Mouse (Mus musculus) leukemia stem cell, adult 10-12 weeks (primary cell): Measurements from ENCODE around the gene Syne4. TPM values are rescaled to one million over a fixed set of nuclear protein-coding genes. Genes with fewer than 3 reads are reported as not detected.

Experiments
- polyA plus RNA-seq: library from polyadenylated mRNA; stranded (reverse); fragments of >175 nt; gene quantifications from 2 replicates; pipeline ENCODE4 v1.2.3, GENCODE M21; 2012; ENCODE audit warnings: low replicate concordance

Gene Syne4
- 1.8 and 1.9 TPM in 2 replicates for polyA plus RNA-seq

GRCm38 (mm10) chr7:30314721-30315155 lies at the start of gene Syne4:
Syne4 (plus strand) TSS chr7:30314807.

GRCm38 (mm10) chr7:30279951-30280669 lies 34.5 kb upstream of the Syne4 start, which contains the start of the genes Thap8 and Wdr62:
Thap8 (plus strand) TSS chr7:30280094.
Wdr62 (minus strand) TSS chr7:30280419.

GRCm38 (mm10) chr7:30291215-30292131 lies 23.1 kb upstream of the Syne4 start, which contains the start of gene Clip3:
Clip3 (plus strand) TSS chr7:30291728.

GRCm38 (mm10) chr7:30308076-30309005 lies 6.3 kb upstream of the Syne4 start, which contains the start of gene Alkbh6:
Alkbh6 (plus strand) TSS chr7:30308717.

GRCm38 (mm10) chr7:30321539-30322284 lies 7.1 kb downstream of the Syne4 start, which contains the start of gene E130208F15Rik:
E130208F15Rik (plus strand) TSS chr7:30321740.

GRCm38 (mm10) chr7:30323795-30324194 lies 9.2 kb downstream of the Syne4 start, which contains the start of gene Sdhaf1:
Sdhaf1 (minus strand) TSS chr7:30323895.

GRCm38 (mm10) chr7:30362652-30363343 lies 48.2 kb downstream of the Syne4 start, which contains the start of gene Lrfn3:
Lrfn3 (minus strand) TSS chr7:30362772.

Other genes with a start within 250 kb of the Syne4 start
- gene Zfp82, start 241.9 kb upstream of the Syne4 start, polyA plus RNA-seq = 0.14 and 0.46 TPM in 2 replicates
- gene Gm26920, start 224.4 kb upstream of the Syne4 start, polyA plus RNA-seq = not detected in 2 replicates
- gene Zfp566, start 224.3 kb upstream of the Syne4 start, polyA plus RNA-seq = 0.27 and 0.80 TPM in 2 replicates
- 0.48 and 0.87 TPM in 2 replicates for gene Zfp260, start 220.0 kb upstream of the Syne4 start, polyA plus RNA-seq
- gene Zfp382, start 192.9 kb upstream of the Syne4 start, polyA plus RNA-seq = 4.5 and 5.5 TPM in 2 replicates
- gene Zfp146, start 145.1 kb upstream of the Syne4 start, polyA plus RNA-seq = 1.1 and 2.7 TPM in 2 replicates
- not detected in 2 replicates for gene Cox7a1, start 130.7 kb upstream of the Syne4 start, polyA plus RNA-seq
- gene Capns1, start 116.0 kb upstream of the Syne4 start, polyA plus RNA-seq = 94.0 and 122 TPM in 2 replicates
- gene Polr2i, start 82.9 kb upstream of the Syne4 start, polyA plus RNA-seq = 28.6 and 47.9 TPM in 2 replicates
- gene Tbcb, start 82.5 kb upstream of the Syne4 start, polyA plus RNA-seq = 10.1 and 15.2 TPM in 2 replicates
- not detected in 2 replicates for gene Ovol3, start 79.1 kb upstream of the Syne4 start, polyA plus RNA-seq
- 0.24 TPM in 1 of 2 replicates, not detected in the other for gene Thap8, start 34.7 kb upstream of the Syne4 start, polyA plus RNA-seq
- gene Wdr62, start 34.4 kb upstream of the Syne4 start, polyA plus RNA-seq = 22.7 and 114 TPM in 2 replicates
- 0.65 and 4.6 TPM in 2 replicates for gene Clip3, start 23.1 kb upstream of the Syne4 start, polyA plus RNA-seq
- gene Alkbh6, start 6.1 kb upstream of the Syne4 start, polyA plus RNA-seq = 91.3 and 100.0 TPM in 2 replicates
- gene E130208F15Rik, start 6.9 kb downstream of the Syne4 start, polyA plus RNA-seq = 0.96 and 1.7 TPM in 2 replicates
- gene Sdhaf1, start 9.1 kb downstream of the Syne4 start, polyA plus RNA-seq = 4.7 and 8.8 TPM in 2 replicates
- 0.06 and 0.26 TPM in 2 replicates for gene Lrfn3, start 48.0 kb downstream of the Syne4 start, polyA plus RNA-seq
- gene Tyrobp, start 99.0 kb downstream of the Syne4 start, polyA plus RNA-seq = 9.6 and 46.1 TPM in 2 replicates
- 10.4 TPM in 1 of 2 replicates, not detected in the other for gene Hcst, start 105.0 kb downstream of the Syne4 start, polyA plus RNA-seq
- 16.8 and 18.4 TPM in 2 replicates for gene Nfkbid, start 106.9 kb downstream of the Syne4 start, polyA plus RNA-seq
- 1.1 and 1.3 TPM in 2 replicates for gene Aplp1, start 130.7 kb downstream of the Syne4 start, polyA plus RNA-seq
- gene Kirrel2, start 142.9 kb downstream of the Syne4 start, polyA plus RNA-seq = not detected in 2 replicates
- gene Nphs1, start 143.5 kb downstream of the Syne4 start, polyA plus RNA-seq = 0.14 TPM in 1 of 2 replicates, not detected in the other
- 0.13 TPM in 1 of 2 replicates, not detected in the other for gene Prodh2, start 178.8 kb downstream of the Syne4 start, polyA plus RNA-seq
- gene Arhgap33, start 220.3 kb downstream of the Syne4 start, polyA plus RNA-seq = 121 and 163 TPM in 2 replicates
- 22.9 and 50.6 TPM in 2 replicates for gene Hspb6, start 237.4 kb downstream of the Syne4 start, polyA plus RNA-seq
- 29.4 and 49.1 TPM in 2 replicates for gene Proser3, start 237.5 kb downstream of the Syne4 start, polyA plus RNA-seq
- 59.6 and 64.2 TPM in 2 replicates for gene Lin37, start 245.0 kb downstream of the Syne4 start, polyA plus RNA-seq
- gene U2af1l4, start 248.5 kb downstream of the Syne4 start, polyA plus RNA-seq = 12.7 and 61.9 TPM in 2 replicates
- gene Gm49396, start 248.5 kb downstream of the Syne4 start, polyA plus RNA-seq = 1.2 and 1.6 TPM in 2 replicates
- 17.5 and 44.6 TPM in 2 replicates for gene Psenen, start 248.8 kb downstream of the Syne4 start, polyA plus RNA-seq